18 mouse cellular contexts compared by ENCODE assay signal in the genomic region with DNA sequence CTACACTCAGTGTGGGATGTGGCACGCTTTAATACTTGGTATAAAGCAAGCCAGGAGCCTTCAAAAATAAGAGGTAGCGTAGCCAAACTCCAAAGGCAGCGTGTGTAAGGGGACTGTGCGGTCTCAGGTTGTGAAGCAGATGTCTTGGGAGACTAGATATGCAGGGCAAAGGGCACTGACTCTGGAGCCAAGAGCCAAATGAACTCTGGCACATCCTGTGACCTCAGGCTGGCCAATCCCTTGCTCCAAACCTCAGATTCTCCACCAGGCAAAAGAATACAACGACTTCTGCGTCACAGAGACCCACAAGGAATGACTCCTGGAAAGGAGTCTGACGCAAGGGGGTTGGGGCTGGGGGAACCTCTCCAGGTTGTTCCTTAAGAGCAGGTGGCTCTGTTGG. TPM values are rescaled to one million over a fixed set of nuclear protein-coding genes. Genes with fewer than 3 reads are reported as not detected.
"Had no signal": no experiment of that assay in that cellular context is flagged by ENCODE, and none has a peak within 500 bp of the region (broad histone marks: within the 10 kb centered on the region; RNA-seq: fewer than 3 reads in every experiment).

No protein-coding gene starts in this region.

- ATAC-seq: inflammation-experienced regulatory T-cells, adult 6 months; midbrain, embryonic 15.5 days had no signal

- H3K27me3 ChIP-seq: midbrain, embryonic 15.5 days; stomach, embryonic 15.5 days had no signal

- H3K36me3 ChIP-seq: liver, embryonic 15.5 days; midbrain, embryonic 15.5 days; stomach, embryonic 15.5 days had no signal

- DNase-seq: lung, adult 2 months; lung, postnatal 10 days; retina, postnatal 1 day; right cerebral cortex, postnatal 14 days; thymus, adult 2 months; thymus, postnatal 25 days had no signal

- H3K4me2 ChIP-seq: limb, embryonic 12.5 days; liver, embryonic 11.5 days; liver, embryonic 15.5 days; midbrain, embryonic 11.5 days; midbrain, embryonic 15.5 days; neural tube, embryonic 12.5 days; stomach, embryonic 15.5 days had no signal

- H3K4me1 ChIP-seq: liver, embryonic 15.5 days had no signal

- H3K9me3 ChIP-seq: limb, embryonic 12.5 days; liver, embryonic 15.5 days; megakaryocyte, embryonic 14.5 days; midbrain, embryonic 15.5 days; neural tube, embryonic 12.5 days; stomach, embryonic 15.5 days had no signal

- H3K9ac ChIP-seq: limb, embryonic 12.5 days; liver, embryonic 15.5 days; midbrain, embryonic 15.5 days; neural tube, embryonic 12.5 days; stomach, embryonic 15.5 days had no signal

- H3K27ac ChIP-seq: kidney, postnatal 0 days; layer of hippocampus, adult 2 months; limb, embryonic 12.5 days; liver, embryonic 15.5 days; macrophage; midbrain, embryonic 15.5 days; neural tube, embryonic 12.5 days; stomach, embryonic 15.5 days had no signal

- H3K4me3 ChIP-seq: layer of hippocampus, adult 2 months; limb, embryonic 12.5 days; liver, embryonic 15.5 days; megakaryocyte, embryonic 14.5 days; midbrain, embryonic 15.5 days; neural tube, embryonic 12.5 days; stomach, embryonic 15.5 days had no signal

RNA-seq across cellular contexts. Expression of a gene that starts 28.1 kb away (rescaled TPM):
- polyA plus RNA-seq: inflammation-experienced regulatory T-cells, adult 6 months; macrophage had no signal
